Mouse (Mus musculus) CH12.LX (cell line): ENCODE data around the gene Ncoa4. TPM values are rescaled to one million over a fixed set of nuclear protein-coding genes. Genes with fewer than 3 reads are reported as not detected.
A peak's percentile ranks its signal among the peaks of the same experiment; 100 is the strongest.
"Not testable (repeated sequence)": the region's sequence is repeated elsewhere in the genome, so short reads cannot be mapped to it uniquely, and the experiment has no call there.

Experiments used
- DNase-seq: peaks from one replicate; pipeline ENCODE4 v3.0.0-alpha.2; 2013; ENCODE audit errors: extremely low read depth
- H3K27ac ChIP-seq: 2 replicates; pipeline ENCODE4 v1.5.1; 2012; ENCODE audit warnings: low read depth, mild to moderate bottlenecking, control low read depth, moderate library complexity; ENCODE audit not compliant: insufficient read depth
- H3K27me3 ChIP-seq: replicated peaks from 2 replicates; pipeline ENCODE3; 2012; ENCODE audit warnings: inconsistent platforms
- H3K36me3 ChIP-seq, 2 experiments: replicated peaks in 1 of 2; 2 replicates each; pipeline versions ENCODE3 to v1.6.1; 2012; ENCODE audit warnings: inconsistent platforms in 1 of 2, low read length in 1 of 2, mild to moderate bottlenecking in 1 of 2, mixed read lengths in 1 of 2, moderate library complexity in 1 of 2; ENCODE audit not compliant: control insufficient read depth in 1 of 2, insufficient read depth in 1 of 2
- H3K4me1 ChIP-seq, 2 experiments: 2 replicates each; pipeline ENCODE4 v1.6.1; 2012; ENCODE audit warnings: inconsistent platforms in 1 of 2, moderate library complexity in 1 of 2; ENCODE audit not compliant: insufficient read depth in 2 of 2, control insufficient read depth in 1 of 2
- H3K4me2 ChIP-seq: 2 replicates; pipeline ENCODE4 v1.6.1; 2012; ENCODE audit warnings: low read depth, mild to moderate bottlenecking, control low read depth; ENCODE audit not compliant: poor library complexity, insufficient read depth, severe bottlenecking
- H3K4me3 ChIP-seq, 3 experiments: fragments of 150-350 bp in 1 of 3; sonication (generic) in 1 of 3; replicated peaks in 1 of 3; 2 replicates each; pipeline versions ENCODE3 to v1.5.1; 2011 to 2012; ENCODE audit warnings: low read depth in 2 of 3, low read length in 2 of 3, mild to moderate bottlenecking in 2 of 3, moderate library complexity in 2 of 3, control low read depth in 1 of 3, improper control_type of control experiment in 1 of 3, inconsistent platforms in 1 of 3, mixed read lengths in 1 of 3; ENCODE audit not compliant: poor library complexity in 1 of 3
- H3K79me2 ChIP-seq: replicated peaks from 2 replicates; pipeline ENCODE4 v1.6.1; 2012; ENCODE audit warnings: mild to moderate bottlenecking, moderate library complexity; ENCODE audit not compliant: control insufficient read depth, poor library complexity, insufficient read depth, severe bottlenecking; ENCODE audit errors: extremely low read depth
- H3K9ac ChIP-seq: 2 replicates; pipeline ENCODE4 v1.6.1; 2012; ENCODE audit warnings: low read depth, mild to moderate bottlenecking, control low read depth, moderate library complexity; ENCODE audit not compliant: insufficient read depth
- H3K9me3 ChIP-seq: replicated peaks from 2 replicates; pipeline ENCODE3; 2012; ENCODE audit warnings: low read length, inconsistent platforms, mixed read lengths
- BHLHE40 ChIP-seq: IDR thresholded peaks from 2 replicates; pipeline ENCODE4 v1.6.1; 2011; ENCODE audit warnings: mild to moderate bottlenecking, low read depth, low read length, improper control_type of control experiment
- CTCF ChIP-seq, 2 experiments: IDR thresholded peaks in 1 of 2; conservative IDR thresholded peaks in 1 of 2; 2 replicates each; pipeline ENCODE4 v1.5.1; 2011 to 2012; ENCODE audit warnings: low read depth in 2 of 2, low read length in 2 of 2, improper control_type of control experiment in 1 of 2, inconsistent platforms in 1 of 2, mild to moderate bottlenecking in 1 of 2, moderate library complexity in 1 of 2
- ETS1 ChIP-seq: conservative IDR thresholded peaks from 2 replicates; pipeline ENCODE4 v1.6.1; 2012; ENCODE audit warnings: low read depth, mild to moderate bottlenecking, inconsistent platforms, low read length, improper control_type of control experiment, moderate library complexity
- GABPA ChIP-seq: IDR thresholded peaks from 2 replicates; pipeline ENCODE4 v1.6.1; 2012; ENCODE audit warnings: low read depth, low read length, improper control_type of control experiment, inconsistent platforms; ENCODE audit not compliant: insufficient replicate concordance
- HCFC1 ChIP-seq: IDR thresholded peaks from 2 replicates; pipeline ENCODE4 v1.6.1; 2012; ENCODE audit warnings: low read depth, mild to moderate bottlenecking, inconsistent platforms, low read length, improper control_type of control experiment
- IRF4 ChIP-seq: IDR thresholded peaks from 2 replicates; pipeline ENCODE4 v1.6.1; 2014; ENCODE audit warnings: low read depth, mild to moderate bottlenecking, inconsistent platforms, low read length, improper control_type of control experiment
- JUND ChIP-seq: conservative IDR thresholded peaks from 2 replicates; pipeline ENCODE4 v1.6.1; 2011; ENCODE audit warnings: low read depth, low read length, improper control_type of control experiment
- KAT2A ChIP-seq: IDR thresholded peaks from 2 replicates; pipeline ENCODE4 v1.6.1; 2012; ENCODE audit warnings: low read length, improper control_type of control experiment, inconsistent platforms; ENCODE audit not compliant: insufficient replicate concordance
- MAZ ChIP-seq: IDR thresholded peaks from 2 replicates; pipeline ENCODE4 v1.6.1; 2012; ENCODE audit warnings: low read depth, mild to moderate bottlenecking, inconsistent platforms, low read length, improper control_type of control experiment, moderate library complexity
- MEF2A ChIP-seq: IDR thresholded peaks from 2 replicates; pipeline ENCODE4 v1.6.1; 2014; ENCODE audit warnings: low read depth, mild to moderate bottlenecking, inconsistent platforms, low read length, improper control_type of control experiment, borderline replicate concordance
- MXI1 ChIP-seq: IDR thresholded peaks from 2 replicates; pipeline ENCODE4 v1.6.1; 2011; ENCODE audit warnings: mild to moderate bottlenecking, low read depth, low read length, improper control_type of control experiment
- NELFE ChIP-seq: IDR thresholded peaks from 2 replicates; pipeline ENCODE4 v1.6.1; 2011; ENCODE audit warnings: low read depth, low read length, improper control_type of control experiment
- PAX5 ChIP-seq: IDR thresholded peaks from 2 replicates; pipeline ENCODE4 v1.6.1; 2012; ENCODE audit warnings: low read length, inconsistent platforms, mixed read lengths
- POLR2A ChIP-seq: IDR thresholded peaks from 2 replicates; pipeline ENCODE4 v1.6.1; 2011; ENCODE audit warnings: low read depth, mild to moderate bottlenecking, improper control_type of control experiment, low read length
- RAD21 ChIP-seq: IDR thresholded peaks from 2 replicates; pipeline ENCODE4 v1.6.1; 2011; ENCODE audit warnings: low read depth, mild to moderate bottlenecking, low read length, improper control_type of control experiment, moderate library complexity
- RCOR1 ChIP-seq: conservative IDR thresholded peaks from 2 replicates; pipeline ENCODE4 v1.6.1; 2012; ENCODE audit warnings: low read depth, mild to moderate bottlenecking, inconsistent platforms, low read length, improper control_type of control experiment
- SIN3A ChIP-seq: IDR thresholded peaks from 2 replicates; pipeline ENCODE4 v1.6.1; 2012; ENCODE audit warnings: low read length, improper control_type of control experiment, inconsistent platforms
- SMC3 ChIP-seq: IDR thresholded peaks from 2 replicates; pipeline ENCODE4 v1.6.1; 2011; ENCODE audit warnings: low read depth, low read length, improper control_type of control experiment
- USF2 ChIP-seq: conservative IDR thresholded peaks from 2 replicates; pipeline ENCODE4 v1.6.1; 2011; ENCODE audit warnings: low read depth, low read length, improper control_type of control experiment
- ZKSCAN1 ChIP-seq: IDR thresholded peaks from 2 replicates; pipeline ENCODE4 v1.6.1; 2012; ENCODE audit warnings: low read depth, inconsistent platforms, low read length, improper control_type of control experiment, borderline replicate concordance
- dilution Hi-C: fragments of 300-500 bp; cut with MboI; formaldehyde crosslinking; loops from 2 replicates; pipeline ENCODE4 v1.14.3; 2020; ENCODE audit warnings: low sequenced_read_pairs; ENCODE audit not compliant: extremely low pct_unique_long_range_greater_than_20kb, extremely low pct_ligation_motif_present
- in situ Hi-C: fragments of 300-500 bp; cut with MboI; formaldehyde crosslinking; loops from 3 replicates; pipeline ENCODE4 v1.14.3; 2019; ENCODE audit warnings: low sequenced_read_pairs, low pct_ligation_motif_present, low pct_unique_long_range_greater_than_20kb, mixed read lengths
- polyA plus RNA-seq: library from polyadenylated mRNA; unstranded; fragments of >175 nt; gene quantifications from 2 replicates; pipeline ENCODE4 v1.2.1, GENCODE M21; 2012; ENCODE audit warnings: low read depth; ENCODE audit not compliant: insufficient read length
- total RNA-seq, 2 experiments: library from RNA; depleted of rRNA; stranded (reverse); fragments of 300-350 nt in 1 of 2; fragments of >200 nt in 1 of 2; gene quantifications; 2 replicates each; pipeline ENCODE4 v1.2.3; 2012 to 2014

Gene Ncoa4
- total and polyA plus RNA-seq, 3 experiments, result 41.6 to 102 (median 63.9) TPM

- TF ChIP-seq MXI1 (no peak), CTCF (conservative IDR thresholded peaks at IDR 0.05 in 1 of 2, IDR thresholded peaks at IDR 0.05 in 1 of 2; ENCODE audit: low read depth in 2 of 2, low read length in 2 of 2) (peak in 1 of 2 experiments; percentile 38; a peak in 2 of 4 replicates), POLR2A (no peak), SMC3 (peak; percentile 7; the same call in 1 of the 2 replicates), RAD21 (peak; percentile 44)
- dilution Hi-C loops, result no loop called here
- DNase-seq, result no peak
- H3K36me3 ChIP-seq, result no peaks in the 10 kb centered on the region
- H3K79me2 ChIP-seq, result no peaks in the 10 kb centered on the region
- H3K9me3 ChIP-seq, result no peaks in the 10 kb centered on the region
- in situ Hi-C loops, result no loop called here
- H3K27ac ChIP-seq, result no peak overlapping the region
- H3K9ac ChIP-seq, result no peak overlapping the region
- no peak overlapping the region for H3K4me2 ChIP-seq
- H3K4me1 ChIP-seq, result peaks cover 0 to 7% of the 10 kb centered on the region in 2 experiments; a peak in 1 of 4 replicates
- no peak overlapping the region for H3K4me3 ChIP-seq
- H3K27me3 ChIP-seq, result peaks cover 3% of the 10 kb centered on the region
These were observed 31.3 kb upstream of the Ncoa4 start for GRCm38 (mm10) chr14:32128409-32128808.

- in situ Hi-C loops, result no loop called here
- H3K79me2 ChIP-seq, result no peaks in the 10 kb centered on the region
- no peak for DNase-seq
- H3K4me1 ChIP-seq, result peaks cover 0 to 4% of the 10 kb centered on the region in 2 experiments; a peak in 2 of 4 replicates
- no peak overlapping the region for H3K4me2 ChIP-seq
- no peaks in the 10 kb centered on the region for H3K36me3 ChIP-seq
- no peak overlapping the region for H3K4me3 ChIP-seq
- no peak for TF ChIP-seq JUND
- no peak for TF ChIP-seq KAT2A
- TF ChIP-seq CTCF (conservative IDR thresholded peaks at IDR 0.05 in 1 of 2, IDR thresholded peaks at IDR 0.05 in 1 of 2; ENCODE audit: low read depth in 2 of 2, low read length in 2 of 2), result no peak
- no peak for TF ChIP-seq HCFC1
- TF ChIP-seq GABPA, result no peak
- TF ChIP-seq ETS1, result no peak
- TF ChIP-seq SIN3A, result no peak
- TF ChIP-seq ZKSCAN1, result no peak
- no peak for TF ChIP-seq MAZ
- TF ChIP-seq POLR2A, result no peak
- TF ChIP-seq, all 38 proteins: peak for 0
- dilution Hi-C loops, result no loop called here
- Histone ChIP-seq H3K27ac (no peak overlapping the region), H3K9ac (no peak overlapping the region), H3K27me3 (peaks cover 3% of the 10 kb centered on the region), H3K9me3 (no peaks in the 10 kb centered on the region)
These were observed 27.8 kb upstream of the Ncoa4 start for GRCm38 (mm10) chr14:32131836-32132235.

GRCm38 (mm10) chr14:32134293-32134692 is 25.4 kb upstream of the Ncoa4 start:
- no peak for DNase-seq
- Histone ChIP-seq H3K4me1 (peaks cover 0 to 10% of the 10 kb centered on the region in 2 experiments; a peak in 2 of 4 replicates), H3K27ac (no peak overlapping the region)

GRCm38 (mm10) chr14:32136467-32136866 is 23.2 kb upstream of the Ncoa4 start:
- H3K9me3 ChIP-seq, H3K36me3 ChIP-seq, dilution Hi-C loops, H3K27ac ChIP-seq, H3K4me3 ChIP-seq, H3K4me2 ChIP-seq, in situ Hi-C loops, H3K4me1 ChIP-seq, H3K9ac ChIP-seq, DNase-seq, H3K79me2 ChIP-seq, H3K27me3 ChIP-seq: not testable (repeated sequence)

More at GRCm38 (mm10) chr14:32134293-32134692, 25.4 kb upstream of the Ncoa4 start:
- H3K4me3 ChIP-seq, result no peak overlapping the region
- no peak overlapping the region; the same call in 1 of the 2 replicates for H3K4me2 ChIP-seq
- in situ Hi-C loops, result no loop called here
- no peaks in the 10 kb centered on the region for H3K9me3 ChIP-seq
- no peaks in the 10 kb centered on the region for H3K79me2 ChIP-seq
- no peaks in the 10 kb centered on the region for H3K27me3 ChIP-seq
- dilution Hi-C loops, result no loop called here
- TF ChIP-seq JUND (no peak), BHLHE40 (no peak), MAZ (no peak), NELFE (no peak), SIN3A (no peak), USF2 (no peak), PAX5 (no peak), ZKSCAN1 (no peak), MEF2A (no peak), RCOR1 (no peak), IRF4 (no peak)
- no peaks in the 10 kb centered on the region for H3K36me3 ChIP-seq
- no peak overlapping the region for H3K9ac ChIP-seq
